Mouse (Mus musculus): ENCODE measurements around the gene Fmc1. TPM values are rescaled to one million over a fixed set of nuclear protein-coding genes. Genes with fewer than 3 reads are reported as not detected.

Gene Fmc1
- polyA plus RNA-seq (2012; rRNA removed; ENCODE audit: low replicate concordance), result 167 and 239 TPM in 2 replicates

DNA sequence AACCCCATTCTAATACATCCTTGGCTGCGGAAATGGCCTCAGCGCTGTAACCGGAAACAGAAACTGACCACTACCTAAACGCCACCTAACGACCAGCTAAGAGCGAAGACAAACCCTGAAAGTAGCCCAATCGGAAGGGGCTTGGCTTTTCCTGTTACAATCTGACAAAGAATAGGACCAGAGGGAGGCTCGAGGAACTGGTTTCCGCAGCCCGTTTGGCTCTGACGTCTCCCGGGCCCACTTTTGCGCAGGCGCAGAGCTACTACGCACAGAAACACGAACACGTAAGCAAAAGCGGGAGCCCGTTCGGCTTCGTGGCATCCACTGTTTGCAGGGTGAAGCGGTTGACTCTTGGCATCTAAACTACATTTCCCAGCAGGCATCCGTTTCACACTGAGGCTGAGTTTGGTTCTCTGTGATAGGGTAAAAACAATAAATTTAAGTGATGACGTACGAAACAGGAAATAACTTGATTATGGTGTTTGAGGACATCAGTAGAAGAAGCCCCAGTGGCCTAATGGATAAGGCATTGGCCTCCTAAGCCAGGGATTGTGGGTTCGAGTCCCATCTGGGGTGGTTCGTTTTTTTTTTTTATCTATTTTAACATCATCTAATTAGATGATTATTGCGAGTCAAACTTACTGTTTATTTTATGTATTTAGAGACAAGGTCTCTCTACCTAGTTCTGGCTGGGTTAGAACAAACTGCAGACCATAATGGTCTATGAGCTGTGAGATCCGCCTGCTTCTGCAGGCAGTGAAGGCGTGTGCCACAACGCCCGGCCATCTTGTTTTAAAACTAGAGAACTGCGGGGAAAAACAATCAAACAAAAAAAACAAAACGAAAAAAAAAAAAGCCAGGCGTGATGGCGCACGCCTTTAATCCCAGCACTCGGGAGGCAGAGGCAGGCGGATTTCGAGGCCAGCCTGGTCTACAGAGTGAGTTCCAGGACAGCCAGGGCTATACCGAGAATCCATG lies at the start of gene Fmc1:
Gene Fmc1 (plus strand): TSS at position 75 of the 978 bp plus-strand sequence.

DNA sequence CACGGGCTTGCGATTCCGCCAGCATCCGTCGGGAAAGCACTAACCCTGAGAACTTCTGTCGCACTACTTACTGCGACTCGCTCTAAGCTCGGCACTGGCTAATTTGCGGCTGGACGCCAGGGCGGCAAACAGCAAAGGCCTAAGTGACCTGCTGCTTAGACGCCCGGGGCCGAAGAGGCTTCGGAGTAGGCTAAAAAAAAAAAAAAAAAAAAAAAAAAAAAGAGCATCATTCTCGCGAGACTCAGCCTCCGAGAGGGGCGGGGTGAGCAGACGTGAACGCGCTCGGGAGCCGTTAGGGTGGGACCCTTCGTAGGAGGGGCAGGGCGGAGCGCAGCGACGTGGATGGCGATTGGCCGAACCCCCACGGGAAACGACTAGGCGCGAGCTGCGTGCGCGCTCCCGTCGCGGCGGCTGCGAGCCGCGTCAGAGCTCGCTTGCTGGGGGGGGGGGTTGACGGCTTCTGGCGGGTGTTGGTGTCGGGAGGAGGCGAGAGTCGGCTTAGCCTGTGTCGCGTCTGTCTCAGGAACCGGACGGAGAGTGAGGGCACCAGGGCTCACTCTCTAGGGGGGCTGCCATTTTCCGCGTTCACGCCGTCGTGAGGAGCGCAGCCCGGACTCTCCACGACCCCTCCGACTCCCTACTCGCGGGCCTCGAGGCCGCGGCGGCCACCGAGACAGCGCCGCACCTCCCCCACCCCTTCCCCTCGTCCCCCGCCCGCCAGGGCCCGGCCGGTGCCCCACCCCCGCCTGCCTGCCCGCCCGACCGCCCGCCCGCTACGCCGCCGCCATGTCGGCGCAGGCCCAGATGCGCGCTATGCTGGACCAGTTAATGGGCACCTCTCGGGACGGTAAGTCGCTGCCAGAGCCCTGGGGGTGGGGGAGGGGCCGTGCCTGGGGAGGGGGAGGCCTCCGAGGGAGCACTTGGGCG lies 18.0 kb downstream of the Fmc1 start, which contains the start of gene Luc7l2:
Gene Luc7l2 (plus strand): TSS at position 273 of the 927 bp plus-strand sequence.

Other genes starting within 250 kb of the Fmc1 start
- 2.1 and 13.0 TPM in 2 replicates for gene Zc3hav1l, start 234.2 kb upstream of the Fmc1 start, polyA plus RNA-seq (2012; rRNA removed; ENCODE audit: low replicate concordance)
- 18.8 and 34.7 TPM in 2 replicates for gene Zc3hav1, start 178.9 kb upstream of the Fmc1 start, polyA plus RNA-seq (2012; rRNA removed; ENCODE audit: low replicate concordance)
- 0.44 and 2.6 TPM in 2 replicates for gene Ttc26, start 152.0 kb upstream of the Fmc1 start, polyA plus RNA-seq (2012; rRNA removed; ENCODE audit: low replicate concordance)
- 5.8 and 12.3 TPM in 2 replicates for gene Ubn2, start 99.6 kb upstream of the Fmc1 start, polyA plus RNA-seq (2012; rRNA removed; ENCODE audit: low replicate concordance)
- 24.4 and 30.4 TPM in 2 replicates for gene Luc7l2, start 17.8 kb downstream of the Fmc1 start, polyA plus RNA-seq (2012; rRNA removed; ENCODE audit: low replicate concordance)
- gene Klrg2, start 103.7 kb downstream of the Fmc1 start, polyA plus RNA-seq (2012; rRNA removed; ENCODE audit: low replicate concordance), result 0.53 and 0.66 TPM in 2 replicates
- 0.62 and 1.2 TPM in 2 replicates for gene Clec2l, start 129.6 kb downstream of the Fmc1 start, polyA plus RNA-seq (2012; rRNA removed; ENCODE audit: low replicate concordance)

Data from subcutaneous adipose tissue, adult 2 months (tissue).